Mouse (Mus musculus) heart, adult 9 months (tissue): ENCODE data around the gene Eef1akmt3.

Experiments
- DNase-seq, 2 experiments: peaks; one replicate each; pipeline ENCODE4 v3.0.0; 2022; ENCODE audit warnings: low spot score in 2 of 2

Gene Eef1akmt3

GRCm38 (mm10) chr10:127000529-127000928 is 40.8 kb downstream of the Eef1akmt3 start, which contains the start of gene Avil:
Avil (plus strand) TSS chr10:127000709.
- DNase-seq: no peak

DNA sequence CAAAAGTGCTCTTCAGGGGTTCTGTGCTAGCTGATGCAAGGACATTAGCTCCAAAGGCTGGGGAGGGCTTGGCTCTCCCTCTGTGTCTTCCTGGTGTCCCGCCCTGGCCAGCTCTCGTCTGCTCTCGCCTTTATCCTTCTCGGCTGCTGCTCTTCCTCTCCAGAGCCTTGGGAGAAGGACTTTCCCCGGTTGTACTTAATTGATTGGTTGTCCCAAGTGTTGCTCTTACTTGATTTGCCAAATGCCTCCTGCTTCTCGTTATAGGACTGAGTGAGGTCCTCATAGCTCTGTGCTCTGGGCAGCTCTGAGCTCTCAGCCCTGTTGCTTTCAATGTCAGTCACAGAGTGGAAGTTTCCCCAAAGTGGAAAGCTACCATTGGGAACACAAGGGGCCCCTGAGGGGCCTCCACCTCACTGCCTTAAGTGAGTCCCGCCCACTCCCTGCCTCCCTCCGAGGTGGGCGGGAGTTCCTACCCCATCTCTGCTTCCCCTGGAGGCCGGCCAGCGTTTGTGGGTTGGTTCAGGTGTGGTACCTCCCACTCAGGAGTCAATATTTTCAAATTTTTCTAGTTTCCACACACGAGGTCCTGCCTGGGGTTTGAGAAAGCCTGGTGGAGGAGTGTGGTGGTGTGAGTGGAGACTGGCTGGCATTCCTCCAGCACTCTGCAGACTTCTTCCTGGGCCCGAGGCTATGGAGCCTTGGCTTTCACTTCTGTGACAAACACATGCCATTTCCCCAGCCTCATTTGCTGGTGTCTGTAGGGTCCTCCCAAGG is 43.8 kb downstream of the Eef1akmt3 start:
- DNase-seq: no peak

- DNase-seq: no peak
Measured at GRCm38 (mm10) chr10:126993621-126994020, 47.7 kb downstream of the Eef1akmt3 start.

DNA sequence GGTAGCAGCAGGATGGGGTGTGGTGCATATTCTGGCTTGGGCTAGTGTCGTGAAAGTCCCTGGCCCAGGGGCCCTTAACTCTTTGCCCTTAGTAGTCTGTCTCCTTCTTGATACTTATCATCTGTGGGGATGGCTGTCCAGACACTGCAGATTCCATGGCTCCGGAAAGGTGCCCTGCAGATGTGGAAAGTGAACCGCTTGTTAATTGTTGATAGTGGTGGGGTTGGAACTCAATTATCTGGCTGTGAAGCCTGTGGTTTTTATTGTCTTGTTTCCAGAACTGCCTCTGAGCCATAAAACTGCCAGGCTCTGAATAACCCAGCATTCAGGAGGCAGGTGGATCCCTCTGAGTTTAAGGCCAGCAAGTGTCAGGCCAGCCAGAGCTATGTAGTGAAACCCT is 49.6 kb downstream of the Eef1akmt3 start:
- no peak for DNase-seq

DNA sequence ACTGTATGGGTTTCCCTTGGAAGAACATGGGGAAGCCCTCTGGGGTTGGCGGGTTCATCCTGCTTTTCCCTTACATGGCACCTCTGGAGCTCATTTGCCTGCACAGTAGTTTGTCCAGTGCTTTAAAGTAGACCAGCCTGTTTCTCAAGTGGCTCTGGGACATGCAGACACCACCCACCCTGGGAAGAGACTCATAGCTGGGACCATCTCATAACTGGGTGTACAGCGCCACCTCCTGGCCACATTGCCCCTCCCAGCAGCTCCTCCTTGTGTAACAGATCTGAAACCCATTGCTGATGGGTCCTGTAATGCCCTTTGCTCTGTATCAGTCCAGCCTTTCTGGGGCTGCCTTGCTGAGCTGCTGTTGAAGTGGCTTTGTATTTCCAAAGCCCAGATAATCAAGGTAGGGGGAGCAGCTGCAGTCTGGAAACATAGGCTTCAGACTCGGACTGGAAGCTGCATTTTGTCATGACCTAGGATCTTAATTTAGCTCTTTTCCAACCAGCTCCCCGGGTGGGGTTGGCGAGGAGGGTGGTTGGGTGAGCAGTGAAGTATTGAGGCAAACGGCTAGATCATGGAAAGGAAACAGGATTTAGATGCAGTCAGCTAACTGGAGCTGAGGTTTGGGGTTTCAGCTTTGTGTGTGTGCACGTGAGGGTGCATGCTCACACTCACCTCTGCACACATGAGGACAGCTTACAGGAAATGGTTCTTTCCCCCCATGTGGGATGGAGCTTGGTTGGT is 50.8 kb downstream of the Eef1akmt3 start:
- peak; percentile 80 to 87 for DNase-seq

DNA sequence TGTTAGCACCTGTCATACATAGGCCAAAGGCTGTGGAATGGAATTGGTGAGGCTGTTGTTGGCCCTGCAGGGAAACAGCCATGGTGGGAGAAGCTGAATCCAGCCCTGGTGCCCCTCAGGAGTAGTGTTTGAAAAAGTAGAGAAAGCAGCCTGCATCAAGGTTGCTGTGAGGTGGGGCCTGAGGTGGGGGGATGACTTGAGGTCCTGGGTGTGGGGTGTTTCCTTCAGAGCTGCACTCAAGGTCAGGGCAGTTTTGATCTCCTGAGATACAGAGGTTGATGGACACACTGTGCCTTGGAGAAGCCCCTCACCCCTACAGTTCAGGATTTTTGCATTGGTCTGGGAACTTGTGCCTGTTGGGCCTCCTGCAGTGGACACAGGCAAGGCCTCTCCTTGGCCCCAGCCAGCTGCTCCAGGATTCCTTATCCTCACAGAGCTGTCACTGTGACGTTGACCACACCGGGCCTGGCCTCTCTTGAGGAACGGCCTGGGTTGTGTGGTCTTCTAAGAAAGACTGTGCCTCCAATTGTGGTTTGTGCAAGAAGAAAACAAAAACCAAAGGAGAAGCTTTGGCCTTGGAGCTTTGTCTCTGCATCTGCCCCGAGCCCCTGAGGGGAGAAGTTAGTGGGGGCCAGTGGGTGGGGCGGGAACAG is 52.7 kb downstream of the Eef1akmt3 start:
- no peak for DNase-seq

DNA sequence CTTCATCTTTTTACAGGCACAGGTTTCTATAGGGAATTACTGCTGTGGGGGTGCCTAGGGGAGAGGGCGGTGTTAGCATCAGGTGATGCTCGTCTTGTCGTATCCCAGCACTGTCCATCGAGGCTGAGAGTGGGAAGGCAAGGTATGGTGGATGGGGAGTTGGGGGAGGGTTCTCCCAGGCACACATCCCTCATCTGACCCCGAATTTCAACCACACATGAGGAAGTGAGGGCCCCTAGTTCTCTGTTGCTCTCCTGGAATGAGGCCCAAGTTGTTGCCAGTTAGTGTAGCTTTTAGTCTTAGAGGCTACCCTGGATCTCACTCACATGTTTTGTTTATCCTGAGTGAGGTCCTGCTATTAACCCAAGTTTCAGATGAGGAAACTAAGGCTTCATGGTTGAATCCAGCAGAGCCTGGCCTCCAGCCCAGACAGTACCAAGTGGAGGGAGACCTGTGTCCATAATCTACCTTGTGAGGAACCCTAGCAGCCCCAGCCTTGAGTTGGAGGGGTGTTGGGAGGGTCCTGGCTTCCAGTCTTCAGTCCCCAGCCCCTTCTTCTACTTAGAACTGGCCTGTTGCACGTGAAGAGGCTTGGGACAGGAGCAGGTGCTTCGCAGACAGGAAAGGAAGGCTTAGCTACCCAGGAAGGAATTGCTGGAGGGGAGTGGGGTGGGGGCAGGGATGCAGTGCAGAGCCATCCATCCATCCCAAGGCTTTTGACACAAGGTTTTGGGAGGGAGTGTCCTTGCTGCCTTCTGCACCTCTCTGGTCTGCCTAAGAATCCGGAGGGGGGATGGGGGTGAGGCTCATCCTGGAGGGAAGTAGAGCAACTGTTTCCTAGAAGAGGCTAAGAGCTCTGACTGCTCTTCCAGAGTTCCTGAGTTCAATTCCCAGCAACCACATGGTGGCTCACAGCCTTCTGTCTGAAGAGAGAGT is 53.9 kb downstream of the Eef1akmt3 start:
- no peak for DNase-seq

DNA sequence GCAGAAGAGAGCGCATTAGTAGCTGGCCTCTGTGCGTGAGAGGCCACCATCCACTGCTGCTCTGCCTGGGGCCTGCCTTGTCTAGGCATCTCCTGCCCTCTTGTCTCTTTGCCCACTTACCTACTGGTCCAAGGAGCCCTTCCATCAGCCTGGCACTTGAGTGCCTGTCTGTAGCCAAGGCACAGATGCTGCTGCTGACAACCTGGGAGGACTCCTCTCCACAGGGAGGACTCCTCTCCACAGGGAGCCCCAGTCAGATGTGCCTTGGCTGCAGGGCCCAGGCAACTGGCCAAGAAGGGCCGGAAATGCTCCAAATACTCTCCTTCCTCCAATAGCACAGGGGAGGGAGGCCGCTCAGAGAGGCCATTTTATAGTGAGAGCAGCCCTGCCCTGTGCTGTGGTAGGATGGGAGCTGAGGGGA is 54.8 kb downstream of the Eef1akmt3 start:
- DNase-seq: peak; percentile 94 to 95

GRCm38 (mm10) chr10:126985579-126985978 is 55.7 kb downstream of the Eef1akmt3 start:
- no peak for DNase-seq

GRCm38 (mm10) chr10:126985127-126985526 is 56.2 kb downstream of the Eef1akmt3 start:
- no peak for DNase-seq

DNA sequence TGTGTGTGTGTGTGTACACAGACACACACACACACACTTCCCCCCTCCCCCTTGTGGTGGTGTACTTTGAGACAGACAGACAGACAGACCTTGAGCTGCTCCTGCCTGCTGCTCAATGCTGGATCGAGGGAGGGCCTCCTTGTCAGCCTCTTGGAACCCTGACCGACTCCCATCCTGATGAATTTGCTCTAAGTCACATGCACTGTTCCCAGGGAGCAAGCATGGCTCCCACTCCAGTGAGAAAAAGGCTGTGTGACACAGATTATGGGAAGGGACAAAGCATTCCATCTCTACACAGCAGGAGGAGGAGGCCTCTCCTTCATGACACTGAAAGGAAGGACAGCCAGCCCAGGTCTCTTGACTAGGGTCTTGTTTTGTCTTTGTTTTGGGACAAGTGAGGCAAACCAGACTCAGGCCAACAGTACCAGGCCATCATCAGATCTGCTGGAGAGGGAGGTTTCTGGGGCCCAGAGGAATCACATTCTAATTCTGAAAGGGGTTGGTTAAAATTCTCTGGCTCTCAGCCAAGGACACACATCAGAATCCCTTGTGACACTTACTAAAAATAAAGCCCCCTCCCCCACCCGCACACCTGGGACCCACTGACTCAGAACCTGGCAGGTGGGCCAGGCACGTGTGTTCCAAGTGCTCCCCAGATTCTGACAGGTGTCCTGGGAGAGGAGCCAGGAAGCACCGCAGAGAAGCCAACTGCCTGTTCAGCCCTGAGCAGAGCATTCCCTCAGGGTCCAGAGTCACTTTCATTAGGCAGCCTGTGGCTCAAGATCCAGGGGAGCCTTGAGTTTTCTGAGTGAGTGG is 56.9 kb downstream of the Eef1akmt3 start:
- DNase-seq: peak in 1 of 2 experiments; percentile 40

DNA sequence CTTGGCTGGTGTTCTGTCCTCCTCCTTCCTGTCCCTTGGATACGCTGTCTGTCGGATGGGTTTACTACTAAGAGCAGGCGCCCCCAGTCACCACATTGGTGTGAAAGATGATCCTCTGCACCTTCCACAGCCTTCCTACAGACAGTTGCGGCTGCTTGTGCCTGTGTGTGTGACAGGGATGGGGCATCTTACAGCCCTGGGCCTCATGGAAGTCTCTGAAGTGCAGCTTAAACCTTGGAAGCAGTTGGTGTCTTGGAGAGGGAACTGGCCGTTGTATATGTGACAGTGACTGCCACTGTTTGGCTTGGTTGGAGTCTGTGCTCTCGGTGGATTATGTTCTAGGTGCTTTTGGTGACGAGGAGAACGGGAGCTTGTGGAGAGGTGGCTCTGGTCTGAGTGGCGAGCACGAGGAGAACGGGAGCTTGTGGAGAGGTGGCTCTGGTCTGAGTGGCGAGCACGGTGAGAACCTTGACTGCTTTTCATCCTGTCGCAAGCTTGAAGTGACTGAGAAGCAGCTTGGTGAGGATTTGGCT is 58.1 kb downstream of the Eef1akmt3 start:
- DNase-seq: no peak

- no peak for DNase-seq
Measured at GRCm38 (mm10) chr10:126981746-126982145, 59.6 kb downstream of the Eef1akmt3 start.
